Mouse (Mus musculus) embryonic facial prominence, embryonic 10.5 days (tissue): ENCODE data around the gene Tcf12. TPM values are rescaled to one million over a fixed set of nuclear protein-coding genes. Genes with fewer than 3 reads are reported as not detected.
A peak's percentile ranks its signal among the peaks of the same experiment; 100 is the strongest.

Experiments used
- DNase-seq: peaks from one replicate; pipeline ENCODE4 v3.0.0-alpha.2; 2017; ENCODE audit warnings: low spot score
- H3K27ac ChIP-seq: fragments of 300-500 bp; sonication (generic); replicated peaks from 2 replicates; pipeline ENCODE4 v1.5.1; 2016; ENCODE audit warnings: mild to moderate bottlenecking
- H3K27me3 ChIP-seq: fragments of 300-500 bp; sonication (generic); replicated peaks from 2 replicates; pipeline ENCODE4 v1.6.1; 2016; ENCODE audit warnings: low read depth, mild to moderate bottlenecking; ENCODE audit not compliant: poor library complexity, severe bottlenecking
- H3K36me3 ChIP-seq: fragments of 300-500 bp; sonication (generic); replicated peaks from 2 replicates; pipeline ENCODE4 v1.6.1; 2016; ENCODE audit warnings: mild to moderate bottlenecking, moderate library complexity
- H3K4me1 ChIP-seq: fragments of 300-500 bp; sonication (generic); 2 replicates; pipeline ENCODE4 v1.6.1; 2016
- H3K4me3 ChIP-seq: fragments of 300-500 bp; sonication (generic); 2 replicates; pipeline ENCODE4 v1.5.1; 2016; ENCODE audit warnings: mild to moderate bottlenecking, moderate library complexity
- H3K9me3 ChIP-seq: fragments of 300-500 bp; sonication (generic); 2 replicates; pipeline ENCODE4 v1.6.1; 2016; ENCODE audit warnings: mild to moderate bottlenecking
- WGBS: fragments of 180-500 bp; shearing (Covaris S2); methylation state at CpG from one replicate; pipeline ENCODE4 v1.1.7; 2016; 5-methylcytosine and 5-hydroxymethylcytosine counted together
- polyA plus RNA-seq: library from polyadenylated mRNA; unstranded; fragments of >200 nt; fragmentation: Nextera tagmentation; extraction: Ambion mirVana; gene quantifications from 2 replicates; pipeline ENCODE4 v1.2.1, GENCODE M21; 2016

Tcf12 gene
- polyA plus RNA-seq, result 160 and 169 TPM in 2 replicates

- 2% methylated on average over 88 of the region's 88 CpGs for WGBS
- Histone ChIP-seq H3K27me3 (peaks cover 10% of the 10 kb centered on the region; the same call in 1 of the 2 replicates), H3K4me1 (peaks cover 27% of the 10 kb centered on the region)
Observed at GRCm38 (mm10) chr9:72111622-72112550, at the start of gene Tcf12. Tcf12 (minus strand) TSS chr9:72111871.

GRCm38 (mm10) chr9:72158392-72158791 lies 46.7 kb upstream of the Tcf12 start:
- Histone ChIP-seq H3K27ac (no peak overlapping the region), H3K4me1 (peaks cover 14% of the 10 kb centered on the region), H3K9me3 (no peaks in the 10 kb centered on the region), H3K4me3 (no peak overlapping the region), H3K36me3 (no peaks in the 10 kb centered on the region), H3K27me3 (no peaks in the 10 kb centered on the region; the same call in 1 of the 2 replicates)
- DNase-seq, result no peak
- WGBS, result 91% methylated on average over 2 of the region's 2 CpGs

More at GRCm38 (mm10) chr9:72111622-72112550, at the start of gene Tcf12:
- Histone ChIP-seq H3K4me3 (peak within 1 kb of the TSS; percentile 97), H3K36me3 (peaks cover 19% of the 10 kb centered on the region), H3K9me3 (no peaks in the 10 kb centered on the region), H3K27ac (peak within 1 kb of the TSS; percentile 100)
- DNase-seq, result peak; percentile 93

- DNase-seq, result no peak
- Histone ChIP-seq H3K4me3 (no peak overlapping the region), H3K9me3 (no peaks in the 10 kb centered on the region), H3K27me3 (no peaks in the 10 kb centered on the region; the same call in 1 of the 2 replicates), H3K27ac (no peak overlapping the region), H3K4me1 (peaks cover 14% of the 10 kb centered on the region), H3K36me3 (no peaks in the 10 kb centered on the region)
- 80% methylated on average over 1 of the region's 1 CpGs for WGBS
Observed at GRCm38 (mm10) chr9:72157091-72157490, 45.4 kb upstream of the Tcf12 start.

GRCm38 (mm10) chr9:72155250-72156138 lies 43.8 kb upstream of the Tcf12 start:
- peaks cover 14% of the 10 kb centered on the region for H3K4me1 ChIP-seq
- 33% methylated on average over 21 of the region's 21 CpGs for whole genome bisulfite sequencing
- H3K4me3 ChIP-seq, result peak overlapping the region; percentile 41
- peak; percentile 15 for DNase-seq
- H3K36me3 ChIP-seq, result no peaks in the 10 kb centered on the region
- peak overlapping the region; percentile 40 for H3K27ac ChIP-seq
- H3K9me3 ChIP-seq, result no peaks in the 10 kb centered on the region
- H3K27me3 ChIP-seq, result no peaks in the 10 kb centered on the region; the same call in 1 of the 2 replicates

- H3K27ac ChIP-seq, result no peak overlapping the region
- H3K4me3 ChIP-seq, result no peak overlapping the region
- no peaks in the 10 kb centered on the region for H3K4me1 ChIP-seq
- no peaks in the 10 kb centered on the region for H3K9me3 ChIP-seq
- no peak for DNase-seq
- no peaks in the 10 kb centered on the region for H3K27me3 ChIP-seq
- 86% methylated on average over 5 of the region's 5 CpGs for WGBS
- H3K36me3 ChIP-seq, result no peaks in the 10 kb centered on the region
Observed at GRCm38 (mm10) chr9:72144148-72144547, 32.5 kb upstream of the Tcf12 start.

GRCm38 (mm10) chr9:72137899-72138298 lies 26.2 kb upstream of the Tcf12 start:
- Histone ChIP-seq H3K4me1 (peaks cover 11% of the 10 kb centered on the region), H3K4me3 (no peak overlapping the region), H3K27me3 (no peaks in the 10 kb centered on the region), H3K9me3 (no peaks in the 10 kb centered on the region), H3K36me3 (no peaks in the 10 kb centered on the region), H3K27ac (no peak overlapping the region)
- no peak for DNase-seq

- peak overlapping the region; percentile 97 for H3K27ac ChIP-seq
- peaks cover 22% of the 10 kb centered on the region for H3K4me1 ChIP-seq
- no peaks in the 10 kb centered on the region; the same call in 1 of the 2 replicates for H3K27me3 ChIP-seq
- 56% methylated on average over 4 of the region's 4 CpGs for WGBS
- no peaks in the 10 kb centered on the region for H3K9me3 ChIP-seq
- H3K4me3 ChIP-seq, result peak overlapping the region; percentile 66
- no peaks in the 10 kb centered on the region for H3K36me3 ChIP-seq
- no peak for DNase-seq
Observed at GRCm38 (mm10) chr9:72133772-72134245, 22.1 kb upstream of the Tcf12 start.

- peak overlapping the region; percentile 97 for H3K27ac ChIP-seq
- peaks cover 22% of the 10 kb centered on the region for H3K4me1 ChIP-seq
- no peaks in the 10 kb centered on the region for H3K36me3 ChIP-seq
- peak overlapping the region; percentile 66 for H3K4me3 ChIP-seq
- H3K27me3 ChIP-seq, result no peaks in the 10 kb centered on the region; the same call in 1 of the 2 replicates
- no peaks in the 10 kb centered on the region for H3K9me3 ChIP-seq
- peak; percentile 91 for DNase-seq
- WGBS, result 2% methylated on average over 56 of the region's 56 CpGs
Observed at GRCm38 (mm10) chr9:72133089-72133771, 21.6 kb upstream of the Tcf12 start.

- no peaks in the 10 kb centered on the region for H3K36me3 ChIP-seq
- H3K27me3 ChIP-seq, result no peaks in the 10 kb centered on the region; the same call in 1 of the 2 replicates
- no peak for DNase-seq
- H3K27ac ChIP-seq, result peak overlapping the region; percentile 97
- no peaks in the 10 kb centered on the region for H3K9me3 ChIP-seq
- H3K4me1 ChIP-seq, result peaks cover 22% of the 10 kb centered on the region
- 0% methylated on average over 29 of the region's 29 CpGs for WGBS
- H3K4me3 ChIP-seq, result peak overlapping the region; percentile 66
Observed at GRCm38 (mm10) chr9:72132728-72133088, 21.0 kb upstream of the Tcf12 start.

- no peak for DNase-seq
- 90% methylated on average over 4 of the region's 4 CpGs for WGBS
- no peaks in the 10 kb centered on the region for H3K9me3 ChIP-seq
- H3K27me3 ChIP-seq, result no peaks in the 10 kb centered on the region; the same call in 1 of the 2 replicates
- H3K4me3 ChIP-seq, result no peak overlapping the region
- H3K4me1 ChIP-seq, result peaks cover 22% of the 10 kb centered on the region
- no peak overlapping the region for H3K27ac ChIP-seq
- H3K36me3 ChIP-seq, result no peaks in the 10 kb centered on the region
Observed at GRCm38 (mm10) chr9:72129884-72130283, 18.2 kb upstream of the Tcf12 start.

- H3K4me1 ChIP-seq, result no peaks in the 10 kb centered on the region
- no peak for DNase-seq
Observed at GRCm38 (mm10) chr9:72125442-72125841, 13.8 kb upstream of the Tcf12 start.

GRCm38 (mm10) chr9:72118490-72118889 lies 6.8 kb upstream of the Tcf12 start:
- H3K27me3 ChIP-seq, result no peaks in the 10 kb centered on the region
- H3K27ac ChIP-seq, result no peak overlapping the region
- DNase-seq, result no peak
- H3K9me3 ChIP-seq, result no peaks in the 10 kb centered on the region
- H3K36me3 ChIP-seq, result no peaks in the 10 kb centered on the region
- no peaks in the 10 kb centered on the region for H3K4me1 ChIP-seq
- no peak overlapping the region for H3K4me3 ChIP-seq

More at GRCm38 (mm10) chr9:72125442-72125841, 13.8 kb upstream of the Tcf12 start:
- no peak overlapping the region for H3K27ac ChIP-seq
- H3K9me3 ChIP-seq, result no peaks in the 10 kb centered on the region
- WGBS, result 91% methylated on average over 1 of the region's 1 CpGs
- no peak overlapping the region for H3K4me3 ChIP-seq
- H3K27me3 ChIP-seq, result no peaks in the 10 kb centered on the region
- H3K36me3 ChIP-seq, result no peaks in the 10 kb centered on the region
